Mouse (Mus musculus) heart, postnatal 0 days (tissue): ENCODE measurements at regions not wholly inside any gene's neighbourhood (a gene's known extent, or its start where the extent isn't known, plus 50 kb on each side); places are given as distances from the start of the nearest gene placed in this dataset.

Experiments used
- CTCF ChIP-seq: IDR thresholded peaks from 2 replicates; pipeline ENCODE4 v1.5.1; 2016; ENCODE audit warnings: antibody characterized with exemption, control low read depth, low read depth
- EP300 ChIP-seq: IDR thresholded peaks from 2 replicates; pipeline ENCODE4 v1.6.1; 2016; ENCODE audit warnings: antibody characterized with exemption, low read depth

GRCm38 (mm10) chr9:120676771-120677170, 105.5 kb downstream of the Rpl14 start:
- TF ChIP-seq EP300 (no peak), CTCF (no peak)
